Mouse (Mus musculus) liver, adult 2 months (tissue): ENCODE data around the gene Clcn6.

Source experiments
- CTCF ChIP-seq: fragments of 200-500 bp; IDR thresholded peaks from 2 replicates; pipeline ENCODE4 v1.5.1; 2011; ENCODE audit warnings: low read depth, low read length, control low read depth
- POLR2A ChIP-seq: fragments of 200-500 bp; IDR thresholded peaks from 2 replicates; pipeline ENCODE4 v1.6.1; 2011; ENCODE audit warnings: low read length, control low read depth; ENCODE audit not compliant: insufficient read depth; ENCODE audit errors: extremely low read depth

GRCm38 (mm10) chr4:147968816-147969215 lies 69.8 kb downstream of the Clcn6 start:
- no peak for TF ChIP-seq CTCF
- no peak for TF ChIP-seq POLR2A
